Comparison of ENCODE assay signal across 9 mouse cellular contexts in genomic region chr7:109579585-109580307, GRCm38 (mm10).
DNase-seq lines count a peak whose midpoint lies in the region; ATAC-seq and TF ChIP-seq lines count a peak whose summit lies in the region.
"Had no signal": no experiment of that assay in that cellular context is flagged by ENCODE, and none has a peak within 500 bp of the region (broad histone marks: within the 10 kb centered on the region; RNA-seq: fewer than 3 reads in every experiment).

No protein-coding gene starts in this region.

- H3K27me3 ChIP-seq in forebrain, embryonic 14.5 days (replicated peaks; ENCODE audit: control insufficient read depth, insufficient read depth, low read length), result no peaks in the 10 kb centered on the region
- H3K27me3 ChIP-seq in midbrain, embryonic 10.5 days (ENCODE audit: low read depth, poor library complexity, severe bottlenecking), result no peaks in the 10 kb centered on the region

- H3K9me3 ChIP-seq in forebrain, embryonic 14.5 days (replicated peaks; ENCODE audit: control insufficient read depth, low read length), result no peaks in the 10 kb centered on the region
- H3K9me3 ChIP-seq in midbrain, embryonic 10.5 days (replicated peaks), result no peaks in the 10 kb centered on the region

- H3K4me3 ChIP-seq in gastrocnemius, adult 2 months, result no peak overlapping the region
- no peak overlapping the region for H3K4me3 ChIP-seq in forebrain, embryonic 14.5 days (ENCODE audit: low read depth, low read length)
- no peak overlapping the region for H3K4me3 ChIP-seq in midbrain, embryonic 10.5 days
- H3K4me3 ChIP-seq: erythroblast, embryonic 14.5 days had no signal

- no peak overlapping the region for H3K4me2 ChIP-seq in forebrain, embryonic 14.5 days (ENCODE audit: low read length)

- H3K27ac ChIP-seq in gastrocnemius, adult 2 months, result peak overlapping the region; percentile 53
- H3K27ac ChIP-seq in forebrain, embryonic 14.5 days (ENCODE audit: low read depth, low read length), result peak overlapping the region; percentile 27; the same call in 1 of the 2 replicates
- H3K27ac ChIP-seq in midbrain, embryonic 10.5 days (replicated peaks), result peak overlapping the region; percentile 83

- ATAC-seq in forebrain, embryonic 14.5 days, result peak; percentile 88
- ATAC-seq in erythroid progenitor cell, adult 5-6 weeks (replicated peaks; ENCODE audit: low FRiP score, poor library complexity, severe bottlenecking), result no peak

- no peak for TF ChIP-seq CTCF in gastrocnemius, adult 2 months (IDR thresholded peaks at IDR 0.05)

- no peaks in the 10 kb centered on the region for H3K36me3 ChIP-seq in forebrain, embryonic 14.5 days (ENCODE audit: control insufficient read depth, insufficient read depth, low read length)
- H3K36me3 ChIP-seq in midbrain, embryonic 10.5 days, result no peaks in the 10 kb centered on the region

- WGBS in forebrain, embryonic 14.5 days, result 38% methylated on average over 6 of the region's 6 CpGs
- 59% methylated on average over 6 of the region's 6 CpGs for WGBS in midbrain, embryonic 10.5 days

- intact Hi-C loops in gastrocnemius, adult 2 months (cut with DNase I), result no loop called here

- H3K4me1 ChIP-seq in forebrain, embryonic 14.5 days (ENCODE audit: control insufficient read depth, insufficient read depth, low read length), result peaks cover 14% of the 10 kb centered on the region
- H3K4me1 ChIP-seq in midbrain, embryonic 10.5 days, result peaks cover 64% of the 10 kb centered on the region

- H3K9ac ChIP-seq in forebrain, embryonic 14.5 days (ENCODE audit: low read length), result no peak overlapping the region

- no peak for DNase-seq in gastrocnemius, adult 2 months
- DNase-seq in gastrocnemius, adult 8-10 months (ENCODE audit: low spot score in 2 of 2), result no peak
- DNase-seq in Muller cell, postnatal 12 days (ENCODE audit: inconsistent ontology term), result peak; percentile 50
- DNase-seq in forebrain, embryonic 14.5 days (ENCODE audit: low spot score), result peak; percentile 72
- peak; percentile 63 for DNase-seq in midbrain, embryonic 10.5 days (ENCODE audit: low spot score)
- DNase-seq in cerebellum, adult 18-20 months, result no peak
- no peak for DNase-seq in urinary bladder, adult 2 months (ENCODE audit: low spot score)

Comparison
In these comparisons a context has a peak if more than half of its experiments do, and no peak if none do; other contexts are left out.
1. DNase-seq: peak in Muller cell, postnatal 12 days (single experiment), forebrain, embryonic 14.5 days (single experiment) and midbrain, embryonic 10.5 days (single experiment); none in gastrocnemius, adult 2 months (single experiment), gastrocnemius, adult 8-10 months (0 of 2), cerebellum, adult 18-20 months (0 of 2) and urinary bladder, adult 2 months (single experiment).
2. H3K27ac ChIP-seq: peak in every context shown above with its lines; median percentile 83 in midbrain, embryonic 10.5 days; 53 in gastrocnemius, adult 2 months; 27 in forebrain, embryonic 14.5 days.